Mouse (Mus musculus) E14TG2a.4 (cell line): ENCODE data around the gene Cox7a2l.

ENCODE experiments used
- CTCF ChIP-seq: conservative IDR thresholded peaks from 2 replicates; pipeline ENCODE4 v1.5.1; 2014; ENCODE audit warnings: low read length
- NANOG ChIP-seq: IDR thresholded peaks from 2 replicates; pipeline ENCODE4 v1.6.1; 2014; ENCODE audit warnings: borderline replicate concordance, low read length, mixed read lengths
- POU5F1 ChIP-seq: IDR thresholded peaks from 2 replicates; pipeline ENCODE4 v1.6.1; 2014; ENCODE audit warnings: low read length, borderline replicate concordance

GRCm38 (mm10) chr17:83457271-83457670, 59.9 kb downstream of the Cox7a2l start:
- TF ChIP-seq CTCF (no peak), POU5F1 (no peak), NANOG (no peak)
